Mouse (Mus musculus) right cerebral cortex, postnatal 10 days (tissue): ENCODE measurements around the gene Scn10a.

Experiments
- DNase-seq, 2 experiments: peaks; one replicate each; pipeline ENCODE4 v3.0.0; 2021; ENCODE audit warnings: low spot score in 2 of 2

Gene Scn10a

DNA sequence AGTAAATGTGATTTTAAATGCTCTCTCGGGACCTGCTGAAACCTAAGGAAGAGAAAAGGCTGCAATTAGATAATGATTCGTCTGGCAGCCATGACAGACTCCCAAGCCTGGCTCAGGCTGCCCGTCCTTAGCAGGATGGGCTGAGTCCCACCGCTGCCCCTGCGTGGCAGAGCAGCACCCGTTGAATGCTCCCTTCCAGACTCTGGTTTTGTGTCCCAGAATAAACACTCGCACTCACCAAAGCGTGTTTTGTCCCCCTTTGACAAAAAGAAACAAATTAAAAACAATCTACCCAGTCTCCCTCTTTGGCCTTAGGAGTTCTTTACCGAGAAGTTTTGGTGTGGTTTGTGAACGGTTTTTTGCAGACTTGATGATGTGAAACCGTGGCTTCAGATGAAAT, at the start of gene Scn10a:
TSS of gene Scn10a (minus strand) at position 101 of the 400 bp plus-strand sequence.
- DNase-seq = no peak

DNA sequence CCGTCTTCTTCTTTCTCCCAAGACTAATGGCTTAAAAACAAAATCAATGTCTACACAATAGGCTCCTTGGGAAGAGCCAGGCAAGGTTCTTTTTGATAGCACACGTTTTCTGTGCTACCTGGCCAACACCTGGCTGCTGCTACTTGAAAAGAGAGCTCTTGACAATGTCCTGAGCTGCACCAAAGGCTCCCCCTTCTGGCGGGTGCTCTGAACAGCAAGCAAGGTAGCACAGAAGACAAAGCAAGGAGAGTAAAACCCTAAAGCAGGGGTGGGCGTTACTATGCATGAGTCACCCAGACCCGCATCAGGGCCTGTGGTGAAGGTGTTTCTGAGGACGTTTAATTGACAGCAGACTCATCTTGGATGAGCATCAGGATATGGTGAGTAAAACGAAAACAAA, 49.5 kb upstream of the Scn10a start:
- no peak for DNase-seq

DNA sequence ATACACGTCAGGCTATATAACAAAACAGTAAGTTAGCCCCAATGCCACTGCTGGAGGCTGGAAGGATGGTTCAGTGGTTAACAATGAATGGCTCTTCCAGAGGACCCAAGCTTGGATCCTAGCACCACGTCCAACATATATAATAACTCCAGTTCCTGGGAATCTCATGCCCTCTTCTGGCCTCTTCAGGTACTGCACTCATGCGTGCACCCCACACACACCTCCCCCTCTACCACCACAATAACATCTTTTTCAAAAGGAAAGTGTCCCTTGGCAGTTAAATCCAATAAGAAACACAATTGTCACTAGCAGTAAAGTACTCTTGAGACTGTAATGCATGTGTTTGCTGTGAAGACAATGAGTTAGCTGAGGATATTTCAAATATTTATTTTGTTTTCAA, 41.1 kb upstream of the Scn10a start:
- DNase-seq = no peak

DNA sequence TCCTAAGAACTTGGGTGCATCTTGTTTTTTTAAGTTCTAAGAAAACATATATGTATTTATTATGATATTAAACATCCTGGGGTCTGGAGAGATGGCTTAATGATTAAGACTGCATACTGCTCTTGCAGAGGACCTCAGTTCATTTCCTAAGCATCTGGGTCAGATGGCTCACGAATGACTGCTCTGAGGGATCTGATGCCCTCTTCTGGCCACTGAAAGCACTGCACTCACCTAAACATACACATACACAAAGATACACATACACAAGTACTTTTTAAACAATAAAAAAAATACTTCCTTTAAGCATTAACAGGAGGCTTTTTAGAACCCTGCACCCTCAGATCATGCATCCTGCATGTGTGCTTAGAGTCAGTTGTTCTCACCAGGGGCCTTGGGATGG, 40.3 kb upstream of the Scn10a start:
- no peak for DNase-seq

DNA sequence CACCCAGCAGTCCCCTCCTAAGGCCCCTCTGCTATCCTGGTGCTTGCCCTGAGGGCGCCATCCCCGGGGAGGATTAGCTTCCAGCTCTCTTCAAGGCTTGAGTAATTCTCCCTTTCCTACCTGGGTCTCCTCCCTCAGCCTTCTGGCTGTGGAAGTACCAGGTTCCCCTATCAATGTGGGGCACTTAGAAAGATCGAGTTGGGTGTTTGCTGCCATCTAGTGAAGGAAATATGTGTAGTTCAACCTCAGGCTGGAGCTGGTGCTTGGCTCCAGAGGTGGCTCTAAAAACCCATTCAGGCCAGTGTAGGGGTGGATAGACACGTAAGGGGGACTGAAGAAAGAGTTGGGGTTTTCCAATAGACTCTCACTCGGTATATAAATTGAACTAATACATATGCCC, 32.4 kb upstream of the Scn10a start:
- DNase-seq = peak; percentile 39 to 58

DNA sequence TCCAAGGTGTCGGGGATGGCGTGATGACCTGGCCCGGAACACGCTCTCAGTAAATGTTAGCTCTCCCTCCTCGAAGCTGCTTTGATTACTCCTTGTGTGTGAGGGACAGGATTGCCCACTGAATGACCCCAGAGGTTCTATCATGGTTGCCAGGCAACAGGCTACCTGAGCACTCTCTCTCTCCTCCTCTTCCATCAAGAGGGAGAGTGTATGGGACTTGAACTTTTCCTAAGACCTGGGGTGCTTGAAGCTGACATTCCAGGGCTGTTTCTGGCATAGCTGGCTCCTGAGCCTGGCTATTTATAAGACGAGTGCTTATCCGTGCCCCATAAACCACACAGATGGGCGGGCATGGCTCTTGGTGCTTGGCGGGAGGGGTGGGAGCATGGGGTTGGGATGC, 30.0 kb upstream of the Scn10a start:
- DNase-seq = no peak

DNA sequence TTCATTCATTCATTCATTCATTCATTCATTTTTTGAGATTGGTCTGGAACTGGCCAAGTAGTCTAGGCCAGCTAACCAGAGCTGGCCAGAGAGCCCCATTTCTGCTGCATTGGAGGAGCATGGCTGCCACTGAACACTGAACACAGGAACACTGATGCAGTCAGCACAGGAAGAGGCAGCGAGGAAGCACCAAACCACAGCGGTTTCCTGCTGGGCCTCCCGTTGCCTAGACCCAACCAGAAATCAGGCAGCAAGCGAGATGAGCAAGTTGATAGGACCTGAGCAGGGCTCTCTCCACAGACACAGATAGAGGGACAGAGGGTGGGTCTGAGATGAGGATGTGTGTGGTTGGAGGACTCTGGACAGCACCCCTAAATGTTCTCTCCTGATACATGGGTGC, 24.8 kb upstream of the Scn10a start:
- peak in 1 of 2 experiments; percentile 32 for DNase-seq

DNA sequence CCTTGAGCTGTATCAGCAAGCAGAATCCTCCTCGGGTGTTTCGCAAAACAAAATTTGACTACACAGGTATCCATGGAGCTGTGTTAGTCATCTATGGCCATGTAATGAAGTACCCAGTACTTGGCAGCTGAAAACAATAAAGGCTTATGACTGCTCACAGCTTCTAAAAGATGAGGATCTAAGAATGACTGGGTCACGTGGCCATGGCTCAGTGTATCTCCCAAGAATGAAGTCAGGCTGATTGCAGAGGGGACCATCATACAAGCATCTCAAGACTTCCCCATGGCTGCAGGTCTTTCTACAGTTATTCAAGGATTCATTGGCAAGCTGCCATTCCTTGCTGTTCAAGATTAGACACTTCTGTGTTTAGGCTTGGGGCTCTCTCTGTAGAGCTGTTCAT, 24.2 kb upstream of the Scn10a start:
- DNase-seq = no peak

DNA sequence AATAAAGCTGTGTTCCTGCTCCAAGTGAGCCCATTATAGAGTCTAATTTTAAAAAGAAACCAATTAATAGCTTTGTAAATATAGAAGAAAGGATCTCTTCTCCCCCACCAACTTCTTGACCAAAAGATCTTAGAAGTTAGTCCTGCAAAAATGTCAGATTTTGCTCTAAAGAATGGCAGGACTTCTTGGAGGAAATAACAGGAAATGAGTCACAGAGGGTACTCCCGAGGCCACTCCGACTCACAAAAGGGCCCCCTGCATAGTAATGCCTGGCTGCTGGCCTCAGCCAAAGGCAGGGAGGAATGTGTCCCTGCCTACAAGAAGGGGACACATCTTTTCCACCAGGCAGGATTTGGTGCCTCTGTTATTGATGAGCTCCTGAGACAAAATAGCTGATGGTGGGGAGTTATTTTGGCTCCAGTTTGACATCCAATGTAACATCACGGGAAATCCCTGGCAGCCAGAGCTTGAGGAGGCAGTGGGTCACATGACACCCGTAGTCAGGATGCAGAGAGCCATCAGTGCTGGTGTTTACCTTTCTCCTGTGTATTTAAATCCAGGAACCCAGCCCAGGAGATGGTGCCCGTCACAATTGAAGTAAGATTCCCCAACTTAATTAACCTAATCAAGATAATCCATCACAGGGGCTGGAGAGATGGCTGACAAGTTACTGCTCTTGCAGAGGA, 22.1 kb upstream of the Scn10a start:
- DNase-seq = no peak

DNA sequence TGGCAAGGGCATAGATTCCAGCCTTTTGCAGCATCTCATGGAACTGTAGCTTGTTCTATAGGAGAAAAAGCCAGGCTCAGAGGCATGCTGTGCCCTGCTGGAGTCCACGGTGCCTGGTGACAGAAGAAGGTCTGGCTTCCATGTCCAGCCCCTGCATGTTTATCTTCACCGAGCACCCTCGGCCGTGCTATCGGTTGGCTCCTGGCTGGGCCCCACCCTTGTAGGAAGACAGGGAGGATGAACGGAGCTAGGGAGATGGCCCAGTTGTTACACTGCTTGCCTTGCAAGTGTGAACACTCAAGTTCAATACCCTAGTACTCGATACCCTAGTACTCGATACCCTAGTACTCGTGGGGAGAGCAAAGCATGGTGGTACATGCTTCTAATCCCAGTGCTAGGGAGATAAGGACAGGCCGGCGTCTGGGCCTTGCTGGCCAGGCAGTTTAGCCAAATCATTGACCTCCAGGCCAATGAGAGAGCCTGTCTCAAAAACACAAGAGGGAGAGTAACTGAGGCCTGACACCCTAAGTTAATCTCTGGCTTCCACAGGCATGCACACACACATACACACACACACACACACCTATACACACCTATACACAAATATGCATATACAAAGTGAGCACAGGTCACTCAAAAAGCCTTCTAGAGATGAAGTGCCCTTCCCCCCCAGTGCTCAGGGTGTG, 9.4 kb upstream of the Scn10a start:
- DNase-seq = no peak

DNA sequence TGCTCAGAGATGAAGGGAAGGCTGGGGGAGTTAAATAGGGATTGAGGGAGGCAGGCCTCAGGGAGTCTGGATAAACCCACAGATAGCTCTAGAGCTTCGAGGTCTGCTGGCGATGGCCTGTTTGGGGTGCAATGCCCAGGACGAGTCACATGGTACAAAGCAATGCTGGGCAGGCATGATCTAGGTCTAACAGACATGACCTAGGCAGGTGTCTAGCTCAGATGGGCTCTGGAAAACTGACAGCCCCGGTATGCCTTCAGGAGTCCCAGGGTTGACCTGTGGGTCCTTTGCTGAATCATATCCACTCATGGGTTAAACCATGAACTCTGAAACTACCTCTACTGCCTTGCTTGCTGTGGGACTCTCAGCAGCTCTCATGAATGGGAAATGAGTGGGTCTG, 7.9 kb upstream of the Scn10a start:
- no peak for DNase-seq

DNA sequence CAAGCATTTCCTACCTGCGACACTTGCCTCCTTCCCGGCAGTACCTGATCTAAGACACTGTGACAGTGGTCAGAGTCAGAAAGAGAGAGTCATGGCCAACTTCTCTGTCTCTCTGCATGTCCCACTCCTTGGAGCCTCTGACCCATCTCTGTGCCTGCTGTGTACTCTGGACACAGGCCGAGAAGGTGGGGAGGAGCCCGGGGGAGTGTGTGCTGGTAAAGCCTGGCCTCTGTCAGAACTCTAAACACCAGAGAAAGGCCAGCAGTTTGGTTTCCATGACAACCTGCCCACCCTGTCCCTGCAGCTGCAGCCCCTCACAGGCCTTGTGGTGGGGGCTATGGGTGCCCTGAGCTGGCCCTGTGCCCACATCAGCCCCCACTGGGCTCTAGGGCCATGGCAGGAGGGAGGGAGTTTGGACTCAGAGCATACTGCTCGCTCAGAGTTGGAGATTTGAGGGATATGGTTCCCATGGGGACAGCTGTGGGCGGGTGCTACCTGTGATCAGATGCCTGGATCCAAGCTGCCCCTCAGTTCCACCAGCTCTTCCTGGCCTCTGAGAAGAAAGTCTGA, 6.3 kb upstream of the Scn10a start:
- peak; percentile 27 to 33 for DNase-seq

DNA sequence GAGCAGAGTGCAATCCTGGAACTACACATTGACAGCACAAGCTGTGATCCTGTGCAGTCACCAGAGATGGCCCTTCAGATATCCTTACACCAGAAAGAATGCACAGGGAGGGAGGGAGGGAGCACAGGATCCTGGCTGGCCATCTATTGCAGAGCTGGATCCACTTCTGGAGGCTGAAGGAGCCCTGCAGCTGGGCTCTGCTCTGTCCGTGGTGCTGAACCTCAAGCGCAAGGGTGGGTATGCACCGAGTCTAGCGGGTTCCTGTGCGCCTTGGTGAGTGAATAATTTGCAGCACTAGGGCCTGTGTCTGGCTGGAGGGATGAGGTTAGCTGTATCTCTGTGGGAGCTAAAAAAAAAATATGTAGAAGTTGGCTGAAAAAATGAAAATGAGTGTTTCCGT, 12.4 kb downstream of the Scn10a start:
- DNase-seq = peak in 1 of 2 experiments; percentile 42

DNA sequence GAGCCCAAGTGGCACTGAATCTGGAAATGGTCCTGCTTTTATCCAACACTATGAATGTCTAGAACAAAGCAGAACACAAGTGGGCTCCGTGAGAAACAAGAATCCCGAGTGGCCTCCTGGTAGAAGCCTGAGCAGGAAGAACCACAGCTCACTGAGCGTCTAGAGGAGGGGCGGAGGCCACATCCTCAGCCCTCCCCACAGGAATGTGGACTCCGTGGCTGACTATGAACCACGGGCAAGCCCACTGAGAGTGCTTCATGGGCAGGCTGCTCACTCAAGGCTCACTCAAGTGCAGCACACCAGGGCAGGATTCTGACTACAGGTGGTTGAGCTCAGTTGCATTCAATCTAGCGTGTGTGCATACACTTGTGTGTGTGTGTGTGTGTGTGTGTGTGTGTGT, 27.6 kb downstream of the Scn10a start:
- DNase-seq = no peak

DNA sequence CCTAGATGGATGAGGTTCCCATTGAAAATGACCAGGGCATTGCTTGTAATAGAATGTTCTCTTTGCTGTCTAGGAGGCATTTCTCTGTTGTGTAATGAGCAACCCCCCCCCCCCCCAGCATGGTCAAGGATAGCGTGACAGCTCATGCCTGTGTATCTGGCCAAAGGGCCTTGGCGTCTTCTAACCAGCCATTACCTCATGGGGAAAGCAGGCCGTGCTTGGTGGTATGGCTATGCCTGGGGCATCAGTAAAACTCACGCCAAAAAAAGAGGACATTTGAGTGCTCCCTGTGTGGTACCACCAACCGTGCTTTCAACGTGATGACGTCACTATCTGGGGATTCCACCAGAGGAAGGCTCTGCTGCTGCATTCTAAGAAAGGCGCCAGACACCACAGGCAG, 28.1 kb downstream of the Scn10a start:
- DNase-seq = no peak

DNA sequence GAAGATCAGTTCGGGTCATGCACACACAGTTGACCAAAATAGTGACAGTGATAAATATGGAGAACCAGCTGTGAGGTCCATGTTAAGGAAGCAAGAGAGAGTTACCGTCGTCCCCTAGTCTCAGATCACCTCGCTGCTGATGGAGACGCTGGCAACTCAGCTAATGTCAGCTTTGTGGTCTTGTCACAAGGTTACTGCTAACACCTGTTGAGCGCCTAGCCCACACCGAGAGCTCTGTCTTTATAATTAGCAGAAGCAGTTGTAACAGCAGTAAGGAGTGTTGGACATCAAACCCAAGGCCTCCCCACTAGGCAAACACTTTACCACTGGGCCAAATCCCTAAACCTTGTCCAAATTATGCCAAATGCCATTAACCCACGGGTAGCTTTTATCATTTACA, 31.2 kb downstream of the Scn10a start:
- no peak for DNase-seq

DNA sequence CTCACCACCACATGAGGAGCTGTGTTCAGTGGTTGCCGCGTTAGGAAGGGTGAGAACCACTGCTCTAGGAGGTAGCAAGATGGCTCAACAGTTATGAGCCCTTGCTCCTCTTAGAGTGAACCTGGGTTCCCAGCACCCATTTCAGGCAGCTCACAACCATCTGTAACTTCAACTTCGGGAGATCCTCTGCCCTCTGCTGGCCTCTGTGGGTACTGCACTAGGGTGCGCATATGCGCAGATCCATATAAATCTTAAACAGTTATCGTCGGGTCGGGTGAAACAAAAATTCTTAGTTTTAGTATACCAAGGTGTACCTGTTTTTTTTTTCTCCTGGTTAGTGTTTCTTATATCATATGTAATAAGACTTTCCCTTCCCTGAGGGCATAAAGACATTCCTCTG, 32.9 kb downstream of the Scn10a start:
- no peak for DNase-seq

DNA sequence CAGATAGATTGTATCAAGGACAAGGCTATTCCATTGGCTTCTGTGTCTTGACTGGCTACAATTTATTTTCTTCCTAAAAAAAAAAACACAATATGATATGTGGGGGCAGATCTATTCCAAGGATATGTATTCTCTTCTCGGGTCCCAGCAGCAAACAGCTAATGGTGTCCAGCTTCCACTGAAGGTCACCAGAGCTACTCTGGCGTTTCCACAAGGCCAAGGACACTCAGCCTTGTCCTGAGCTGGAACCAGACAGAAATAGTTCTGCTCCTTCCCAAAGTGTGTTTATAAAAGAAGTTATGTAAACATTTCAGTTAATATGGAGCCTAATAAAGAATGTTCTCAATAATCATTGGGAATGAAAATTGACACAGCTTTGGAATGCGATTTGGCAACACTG, 38.2 kb downstream of the Scn10a start:
- no peak for DNase-seq

DNA sequence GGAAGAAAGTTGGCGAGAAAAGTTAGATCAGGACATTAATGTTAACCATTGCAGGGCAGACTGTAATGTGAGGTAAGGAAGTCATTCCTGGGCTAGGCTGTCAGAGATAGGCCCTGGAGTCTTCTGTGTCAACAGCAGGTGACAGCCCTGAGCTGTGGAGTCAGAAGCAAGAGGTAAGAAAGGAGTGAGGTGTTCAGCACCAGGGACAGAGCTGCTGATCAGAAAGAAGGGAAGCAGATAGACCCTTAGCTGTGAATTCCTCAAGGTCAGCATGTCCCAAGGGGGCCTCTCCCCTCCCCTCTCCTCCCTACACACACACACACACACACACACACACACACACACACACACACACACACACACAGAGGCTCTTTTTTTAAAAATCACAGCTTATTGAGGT, 55.0 kb downstream of the Scn10a start:
- DNase-seq = no peak

DNA sequence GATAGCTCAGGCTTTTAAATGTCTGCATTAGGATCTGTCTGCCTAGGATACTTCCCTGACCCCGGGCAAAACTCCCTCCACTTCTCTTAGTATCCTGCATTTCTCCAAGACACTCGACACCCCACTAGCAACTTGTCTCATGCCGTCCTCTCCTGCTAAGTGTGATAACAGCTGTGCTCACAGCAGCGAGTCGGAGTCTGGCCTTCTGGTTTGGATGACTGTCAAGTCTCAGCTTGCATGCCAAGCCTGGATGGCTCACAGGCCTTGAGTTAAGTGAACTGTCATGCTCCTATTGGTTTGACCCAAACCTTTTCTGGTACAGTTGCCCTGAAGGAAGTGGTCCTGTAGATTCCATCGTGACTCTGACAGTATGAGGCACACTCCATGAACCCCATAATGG, 63.0 kb downstream of the Scn10a start:
- DNase-seq = peak; percentile 36 to 62

DNA sequence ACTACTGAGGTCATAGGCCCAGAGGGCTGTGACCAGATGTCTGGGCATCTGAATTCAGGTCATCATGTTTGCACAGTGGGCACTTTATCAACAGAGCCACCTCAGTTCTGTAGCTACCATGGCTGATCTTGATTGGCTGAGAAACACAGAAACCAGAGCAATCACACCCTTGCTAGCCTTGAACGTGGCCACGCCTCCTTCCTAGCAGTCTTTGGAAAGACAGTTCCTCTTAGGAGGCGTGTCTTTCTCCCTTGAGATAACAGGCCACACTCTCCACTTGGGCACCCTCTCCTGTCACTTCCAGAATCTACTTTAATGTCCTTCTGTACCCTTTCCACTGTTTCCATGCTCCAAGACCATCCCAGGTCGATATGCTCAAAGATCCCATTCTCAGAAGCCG, 65.4 kb downstream of the Scn10a start:
- no peak for DNase-seq

DNA sequence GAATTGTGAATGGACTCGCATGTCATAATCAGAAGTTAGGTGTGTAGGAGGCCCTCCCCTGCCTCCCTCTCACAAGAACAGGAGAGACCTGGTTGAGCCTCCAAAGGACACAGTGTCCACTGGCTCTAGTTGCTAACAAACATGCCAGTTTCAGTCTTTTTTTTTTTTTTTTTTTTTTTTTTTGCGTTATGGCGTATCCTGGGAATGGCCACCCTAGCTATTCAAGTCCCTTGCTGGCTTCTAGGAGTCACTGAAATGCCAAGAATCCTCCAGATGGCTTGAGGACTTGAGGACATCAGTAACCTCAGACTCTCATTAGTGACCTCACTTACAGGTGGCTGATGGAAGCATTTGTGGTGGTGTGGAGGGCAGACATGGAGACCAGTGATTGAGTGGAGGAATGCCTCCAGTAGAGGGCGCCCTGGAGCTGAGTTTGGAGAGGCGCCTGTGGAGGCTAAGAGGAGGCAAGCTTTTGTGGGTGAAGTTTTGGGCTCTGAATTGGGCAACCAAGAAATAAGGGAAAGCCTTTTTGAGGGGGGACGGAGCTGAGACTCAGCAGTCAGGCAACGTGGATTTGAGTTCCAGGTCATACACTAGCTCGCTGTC, 72.1 kb downstream of the Scn10a start:
- peak in 1 of 2 experiments; percentile 58 for DNase-seq

DNA sequence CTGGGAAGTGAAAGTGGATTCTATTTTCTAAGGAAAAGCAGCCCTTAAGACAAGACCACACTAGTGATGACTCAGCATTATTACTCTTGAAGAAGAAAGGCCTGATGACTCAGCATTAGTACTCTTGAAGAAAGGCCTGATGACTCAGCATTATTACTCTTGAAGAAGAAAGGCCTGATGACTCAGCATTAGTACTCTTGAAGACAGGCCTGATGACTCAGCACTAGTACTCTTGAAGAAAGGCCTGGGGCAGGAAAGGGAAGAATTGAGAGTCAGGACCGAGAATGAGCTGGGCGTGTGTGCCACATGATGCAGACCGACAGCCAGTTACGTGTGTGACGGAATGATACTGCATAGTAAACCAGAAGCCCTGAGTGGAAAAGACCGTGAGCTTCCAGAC, 77.1 kb downstream of the Scn10a start:
- DNase-seq = no peak
